Mouse (Mus musculus) midbrain, embryonic 12.5 days (tissue): ENCODE measurements around the gene Pphln1. TPM values are rescaled to one million over a fixed set of nuclear protein-coding genes. Genes with fewer than 3 reads are reported as not detected.

ENCODE experiments used
- ATAC-seq: fragments of 200-750 bp; cut with Nextera tagmentation; 2 replicates; pipeline ENCODE4 v1.8.0; 2017; ENCODE audit warnings: low read depth, moderate TSS enrichment, moderate library complexity; ENCODE audit not compliant: low FRiP score
- H3K27ac ChIP-seq: fragments of 300-500 bp; sonication (generic); replicated peaks from 2 replicates; pipeline ENCODE4 v1.5.1; 2016; ENCODE audit warnings: mild to moderate bottlenecking
- H3K27me3 ChIP-seq: fragments of 300-500 bp; sonication (generic); 2 replicates; pipeline ENCODE4 v1.6.1; 2016; ENCODE audit warnings: mild to moderate bottlenecking
- H3K36me3 ChIP-seq: fragments of 300-500 bp; sonication (generic); 2 replicates; pipeline ENCODE4 v1.6.1; 2016
- H3K4me1 ChIP-seq: fragments of 300-500 bp; sonication (generic); 2 replicates; pipeline ENCODE4 v1.6.1; 2016
- H3K4me2 ChIP-seq: fragments of 300-500 bp; sonication (generic); replicated peaks from 2 replicates; pipeline ENCODE4 v1.6.1; 2016; ENCODE audit warnings: mild to moderate bottlenecking, moderate library complexity
- H3K4me3 ChIP-seq: fragments of 300-500 bp; sonication (generic); 2 replicates; pipeline ENCODE4 v1.5.1; 2016; ENCODE audit warnings: mild to moderate bottlenecking
- H3K9ac ChIP-seq: fragments of 300-500 bp; sonication (generic); replicated peaks from 2 replicates; pipeline ENCODE4 v1.6.1; 2016; ENCODE audit warnings: mild to moderate bottlenecking, moderate library complexity
- H3K9me3 ChIP-seq: fragments of 300-500 bp; sonication (generic); 2 replicates; pipeline ENCODE4 v1.6.1; 2016; ENCODE audit warnings: mild to moderate bottlenecking
- WGBS: fragments of 180-500 bp; shearing (Covaris S2); methylation state at CpG from one replicate; pipeline ENCODE4 v1.1.7; 2016; 5-methylcytosine and 5-hydroxymethylcytosine counted together
- polyA plus RNA-seq: library from polyadenylated mRNA; unstranded; fragments of >200 nt; fragmentation: Nextera tagmentation; extraction: Ambion mirVana; gene quantifications from 2 replicates; pipeline ENCODE4 v1.2.1, GENCODE M21; 2016

The Pphln1 gene
- polyA plus RNA-seq, 1 experiment from 2014 or later: 87.5 TPM

DNA sequence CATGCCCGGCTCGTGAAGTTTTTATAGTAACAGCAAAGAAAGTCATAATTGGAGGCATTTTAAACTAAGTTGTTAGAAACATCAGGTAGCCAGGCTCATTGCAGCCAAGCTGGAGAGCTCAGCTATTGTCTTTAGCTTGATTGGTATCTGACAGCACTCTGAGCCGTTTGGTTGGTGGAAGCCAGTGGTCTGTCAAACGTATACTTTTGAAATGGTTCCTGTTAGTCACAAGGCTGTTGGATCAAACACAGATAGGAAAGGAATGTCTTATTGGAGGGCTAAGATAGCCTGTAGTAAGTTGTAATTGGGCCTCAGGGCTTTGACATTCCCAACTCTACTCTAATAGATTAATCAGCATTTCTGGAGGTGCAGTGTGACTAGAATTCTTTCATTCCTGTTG, 3.3 kb downstream of the Pphln1 start:
- Histone ChIP-seq H3K9me3 (no peaks in the 10 kb centered on the region), H3K4me2 (no peak overlapping the region), H3K27me3 (no peaks in the 10 kb centered on the region), H3K36me3 (0 out of 2 replicates have a peak, but pooled peaks cover under 1% of the 10 kb centered on the region), H3K4me3 (no peak overlapping the region), H3K27ac (no peak overlapping the region), H3K9ac (no peak overlapping the region), H3K4me1 (peaks cover 29% of the 10 kb centered on the region)
- WGBS: 86% methylated on average over 4 of the region's 4 CpGs
- no peak for ATAC-seq

DNA sequence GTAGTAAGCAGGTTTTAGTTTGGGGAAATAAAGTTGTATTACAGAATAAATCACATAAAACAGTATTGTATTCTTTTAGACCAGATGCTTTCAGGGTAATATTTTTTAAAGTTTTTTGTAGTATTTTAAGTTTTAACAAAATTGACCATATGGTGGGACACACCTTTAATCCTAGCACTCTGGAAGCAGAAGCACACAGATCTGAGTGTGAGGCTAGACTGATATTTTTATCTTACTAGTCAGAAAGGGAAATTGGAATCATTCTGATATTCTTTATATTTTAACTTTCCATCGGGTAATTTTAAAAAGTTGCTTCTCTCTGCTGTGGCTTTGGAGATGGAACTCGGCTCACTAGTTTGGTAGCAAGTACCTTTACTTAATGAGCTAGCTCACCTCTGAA, 4.6 kb downstream of the Pphln1 start:
- WGBS: 92% methylated on average over 2 of the region's 2 CpGs
- H3K27me3 ChIP-seq: no peaks in the 10 kb centered on the region
- H3K9ac ChIP-seq: no peak overlapping the region
- ATAC-seq: no peak
- H3K36me3 ChIP-seq: 0 out of 2 replicates have a peak, but pooled peaks cover 3% of the 10 kb centered on the region
- no peaks in the 10 kb centered on the region for H3K9me3 ChIP-seq
- no peak overlapping the region for H3K27ac ChIP-seq
- peaks cover 20% of the 10 kb centered on the region for H3K4me1 ChIP-seq
- H3K4me2 ChIP-seq: no peak overlapping the region
- H3K4me3 ChIP-seq: no peak overlapping the region

DNA sequence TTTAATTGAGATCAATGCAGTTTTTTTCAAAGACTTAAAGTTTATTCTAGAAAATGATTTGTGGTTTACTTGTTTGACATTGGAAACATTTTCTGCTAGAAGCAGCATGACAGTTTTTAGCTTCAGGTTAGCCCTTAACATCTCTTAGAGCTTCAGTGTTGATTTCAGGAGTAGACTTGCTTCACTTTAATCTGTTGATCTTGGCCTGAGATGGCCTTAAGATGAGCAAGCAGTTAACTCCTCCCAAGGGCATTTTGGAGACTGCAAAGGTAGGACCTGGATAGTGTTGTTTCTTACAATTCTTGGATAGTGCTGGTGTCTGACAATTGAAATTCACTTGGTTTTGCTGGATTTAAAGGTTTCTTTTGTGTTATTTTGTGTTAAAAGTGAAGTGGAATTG, 6.7 kb downstream of the Pphln1 start:
- no peak overlapping the region for H3K4me2 ChIP-seq
- no peak overlapping the region for H3K27ac ChIP-seq
- peaks cover 10% of the 10 kb centered on the region for H3K4me1 ChIP-seq
- no peak overlapping the region for H3K4me3 ChIP-seq
- no peaks in the 10 kb centered on the region for H3K9me3 ChIP-seq
- H3K27me3 ChIP-seq: no peaks in the 10 kb centered on the region
- H3K36me3 ChIP-seq: peaks cover 10% of the 10 kb centered on the region; the same call in 1 of the 2 replicates
- no peak for ATAC-seq
- H3K9ac ChIP-seq: no peak overlapping the region

DNA sequence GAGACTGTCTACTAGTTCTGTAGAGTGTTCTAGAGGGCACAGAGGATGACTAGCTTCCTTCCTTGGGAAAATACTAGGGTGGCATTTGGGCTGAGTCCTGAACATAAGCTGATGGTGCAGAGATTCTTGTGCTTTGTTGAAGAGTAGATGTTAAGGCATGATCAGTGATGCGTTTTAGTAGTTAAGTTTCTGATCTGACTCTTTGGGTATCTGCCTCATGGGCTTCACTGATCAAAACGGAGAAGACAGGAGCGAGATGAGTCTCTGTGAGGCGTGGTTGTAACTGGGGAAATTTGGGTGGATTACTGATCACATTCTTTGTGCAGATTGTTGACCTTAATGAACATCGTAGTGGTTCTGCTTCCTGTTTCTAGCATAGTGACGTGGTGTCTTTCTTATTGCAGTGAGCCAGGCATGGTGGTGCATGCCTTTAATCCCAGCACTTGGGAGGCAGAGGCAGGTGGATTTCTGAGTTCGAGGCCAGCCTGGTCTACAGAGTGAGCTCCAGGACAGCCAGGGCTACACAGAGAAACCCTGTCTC, 7.4 kb downstream of the Pphln1 start:
- no peaks in the 10 kb centered on the region for H3K9me3 ChIP-seq
- no peak overlapping the region for H3K27ac ChIP-seq
- H3K27me3 ChIP-seq: no peaks in the 10 kb centered on the region
- H3K4me2 ChIP-seq: no peak overlapping the region
- no peak overlapping the region for H3K9ac ChIP-seq
- no peak for ATAC-seq
- peaks cover 10% of the 10 kb centered on the region; the same call in 1 of the 2 replicates for H3K36me3 ChIP-seq
- H3K4me3 ChIP-seq: no peak overlapping the region
- H3K4me1 ChIP-seq: peaks cover 6% of the 10 kb centered on the region; the same call in 1 of the 2 replicates
- WGBS: 95% methylated on average over 7 of the region's 7 CpGs

DNA sequence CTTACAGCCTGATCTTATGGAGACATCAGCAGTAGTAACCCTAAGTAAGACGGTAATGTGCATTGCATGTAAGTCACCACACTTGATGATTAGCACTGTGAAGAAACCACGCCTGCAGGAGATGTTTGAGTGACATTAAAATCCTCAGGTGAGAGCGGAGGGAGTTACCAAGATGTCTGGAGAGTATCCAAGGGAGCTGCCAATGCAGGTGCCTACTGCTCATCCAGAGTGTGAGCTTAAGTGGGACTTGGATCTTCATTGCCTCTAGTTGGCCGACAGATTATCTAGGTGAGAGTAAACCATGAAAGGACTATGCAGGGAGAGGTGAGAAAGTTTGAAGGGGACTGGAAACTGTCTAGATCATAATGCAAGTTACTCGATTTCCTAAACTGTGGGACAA, 8.3 kb downstream of the Pphln1 start:
- Histone ChIP-seq H3K27me3 (no peaks in the 10 kb centered on the region), H3K27ac (no peak overlapping the region), H3K4me2 (no peak overlapping the region), H3K4me3 (no peak overlapping the region), H3K4me1 (peaks cover 3% of the 10 kb centered on the region; the same call in 1 of the 2 replicates), H3K9me3 (no peaks in the 10 kb centered on the region), H3K36me3 (peaks cover 16% of the 10 kb centered on the region; the same call in 1 of the 2 replicates), H3K9ac (no peak overlapping the region)
- WGBS: 95% methylated on average over 5 of the region's 5 CpGs
- ATAC-seq: no peak

DNA sequence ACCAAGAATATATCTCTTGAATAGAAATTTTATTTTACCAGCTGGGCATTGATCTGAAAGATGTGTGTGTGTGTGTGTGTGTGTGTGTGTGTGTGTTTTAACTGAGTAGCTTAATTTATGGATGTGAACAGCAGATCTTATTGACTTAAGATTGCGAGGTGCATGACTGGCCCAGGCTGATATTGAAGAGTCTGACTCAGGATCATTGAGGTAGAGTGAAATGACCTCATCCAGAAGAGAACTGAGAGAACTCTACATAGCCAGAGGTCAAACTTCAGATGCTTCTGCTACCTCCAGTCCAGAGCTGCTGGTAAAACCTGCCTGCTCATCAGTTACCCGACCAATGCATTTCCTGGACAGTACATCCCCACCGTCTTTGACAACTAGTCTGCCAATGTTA, 14.3 kb downstream of the Pphln1 start:
- Histone ChIP-seq H3K27me3 (no peaks in the 10 kb centered on the region), H3K9me3 (no peaks in the 10 kb centered on the region), H3K4me1 (no peaks in the 10 kb centered on the region), H3K9ac (no peak overlapping the region), H3K27ac (no peak overlapping the region), H3K4me2 (no peak overlapping the region), H3K4me3 (no peak overlapping the region), H3K36me3 (peaks cover 26% of the 10 kb centered on the region)
- ATAC-seq: no peak
- WGBS: 96% methylated on average over 3 of the region's 3 CpGs

DNA sequence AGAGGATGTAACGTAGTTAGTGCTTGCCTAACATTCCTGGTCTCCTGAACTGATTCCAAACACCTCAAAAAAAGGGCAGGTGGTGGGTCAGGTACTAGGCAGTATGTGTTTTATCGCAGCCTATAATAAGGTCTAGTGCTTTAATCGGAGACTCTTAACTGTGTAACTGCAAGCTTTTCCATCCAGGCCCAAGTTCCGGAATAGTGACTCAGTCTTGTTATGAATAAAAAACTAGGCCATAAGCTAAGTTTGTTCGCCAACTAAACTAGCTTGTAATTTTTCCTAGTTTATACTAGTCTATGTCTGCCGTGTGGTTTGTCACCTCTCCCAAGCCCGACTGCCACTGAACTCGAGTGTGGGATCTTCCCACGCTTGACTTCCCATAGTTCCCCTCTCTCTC, 16.3 kb downstream of the Pphln1 start:
- Histone ChIP-seq H3K27me3 (no peaks in the 10 kb centered on the region), H3K9me3 (no peaks in the 10 kb centered on the region), H3K4me1 (no peaks in the 10 kb centered on the region), H3K9ac (no peak overlapping the region), H3K27ac (no peak overlapping the region), H3K4me3 (no peak overlapping the region), H3K36me3 (peaks cover 19% of the 10 kb centered on the region), H3K4me2 (no peak overlapping the region)
- WGBS: 93% methylated on average over 9 of the region's 9 CpGs
- ATAC-seq: no peak

DNA sequence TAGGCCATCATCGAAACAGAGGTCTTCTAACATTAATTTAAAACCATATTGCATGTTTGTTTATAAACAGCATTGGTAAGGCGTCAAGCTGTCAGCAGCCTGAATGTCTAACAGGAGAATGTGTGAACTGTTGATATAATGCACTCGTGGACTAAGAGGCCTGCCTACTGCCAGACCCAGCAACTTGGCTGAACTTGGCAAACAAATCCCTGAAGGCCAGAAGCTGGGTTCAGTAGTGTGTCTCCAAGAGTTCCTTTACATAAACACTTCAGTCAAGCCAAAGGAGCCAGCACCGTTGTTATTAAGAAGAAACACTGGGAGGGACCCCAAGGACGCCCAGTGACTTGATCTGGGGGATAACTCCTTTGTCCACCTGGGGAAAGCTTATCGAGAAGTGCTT, 18.1 kb downstream of the Pphln1 start:
- no peak overlapping the region for H3K4me3 ChIP-seq
- H3K4me2 ChIP-seq: no peak overlapping the region
- H3K9ac ChIP-seq: no peak overlapping the region
- H3K27ac ChIP-seq: no peak overlapping the region
- no peaks in the 10 kb centered on the region for H3K27me3 ChIP-seq
- no peak for ATAC-seq
- H3K36me3 ChIP-seq: peaks cover 26% of the 10 kb centered on the region
- H3K9me3 ChIP-seq: no peaks in the 10 kb centered on the region
- 91% methylated on average over 6 of the region's 6 CpGs for WGBS
- H3K4me1 ChIP-seq: no peaks in the 10 kb centered on the region

DNA sequence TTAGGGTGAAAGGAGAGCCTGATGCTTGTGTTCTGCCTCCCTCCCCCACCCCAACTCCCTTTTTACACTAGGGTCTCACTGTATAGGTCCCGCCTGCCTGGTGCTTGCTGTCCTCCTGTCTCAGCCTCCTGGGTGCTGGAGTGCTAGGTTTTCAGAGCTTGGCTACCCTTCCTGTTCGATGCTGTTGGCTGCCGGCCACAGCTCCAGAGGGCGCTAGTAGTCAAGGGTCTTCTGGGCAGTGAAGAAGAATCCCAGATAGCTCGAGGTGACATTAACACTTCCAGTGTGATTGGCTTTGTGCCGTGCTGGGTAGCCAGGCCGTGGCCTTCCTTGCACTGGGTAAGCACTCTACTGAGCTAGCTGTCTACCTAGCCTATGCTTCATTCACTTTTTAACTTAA, 22.4 kb downstream of the Pphln1 start:
- Histone ChIP-seq H3K9ac (no peak overlapping the region), H3K27ac (no peak overlapping the region), H3K4me2 (no peak overlapping the region), H3K27me3 (no peaks in the 10 kb centered on the region), H3K4me1 (no peaks in the 10 kb centered on the region), H3K9me3 (no peaks in the 10 kb centered on the region), H3K4me3 (no peak overlapping the region), H3K36me3 (peaks cover 31% of the 10 kb centered on the region; the same call in 1 of the 2 replicates)
- ATAC-seq: no peak
- WGBS: 93% methylated on average over 7 of the region's 7 CpGs

DNA sequence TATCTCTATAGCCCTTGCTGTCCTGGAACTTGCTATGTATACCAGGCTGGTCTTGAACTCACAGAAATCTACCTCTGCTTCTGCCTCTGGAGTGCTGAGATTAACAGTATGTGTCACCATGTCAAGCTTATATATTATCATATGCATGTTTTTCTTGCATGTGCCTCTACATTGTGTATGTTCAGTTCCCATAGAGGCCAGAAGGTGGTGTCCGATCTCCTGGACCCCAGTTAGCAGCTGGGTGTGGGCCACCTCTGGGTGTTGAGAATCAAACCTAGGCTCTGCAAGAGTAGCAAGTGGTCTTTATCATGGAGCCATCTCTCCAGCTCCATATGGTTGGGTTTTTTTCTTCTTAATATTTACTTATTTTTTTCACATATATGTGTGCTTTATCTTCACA, 24.4 kb downstream of the Pphln1 start:
- WGBS: 100% methylated on average over 1 of the region's 1 CpGs
- no peak overlapping the region for H3K4me3 ChIP-seq
- no peak overlapping the region for H3K9ac ChIP-seq
- H3K36me3 ChIP-seq: peaks cover 34% of the 10 kb centered on the region; the same call in 1 of the 2 replicates
- no peaks in the 10 kb centered on the region for H3K27me3 ChIP-seq
- no peak for ATAC-seq
- H3K27ac ChIP-seq: no peak overlapping the region
- H3K4me1 ChIP-seq: no peaks in the 10 kb centered on the region
- H3K4me2 ChIP-seq: no peak overlapping the region
- no peaks in the 10 kb centered on the region for H3K9me3 ChIP-seq

DNA sequence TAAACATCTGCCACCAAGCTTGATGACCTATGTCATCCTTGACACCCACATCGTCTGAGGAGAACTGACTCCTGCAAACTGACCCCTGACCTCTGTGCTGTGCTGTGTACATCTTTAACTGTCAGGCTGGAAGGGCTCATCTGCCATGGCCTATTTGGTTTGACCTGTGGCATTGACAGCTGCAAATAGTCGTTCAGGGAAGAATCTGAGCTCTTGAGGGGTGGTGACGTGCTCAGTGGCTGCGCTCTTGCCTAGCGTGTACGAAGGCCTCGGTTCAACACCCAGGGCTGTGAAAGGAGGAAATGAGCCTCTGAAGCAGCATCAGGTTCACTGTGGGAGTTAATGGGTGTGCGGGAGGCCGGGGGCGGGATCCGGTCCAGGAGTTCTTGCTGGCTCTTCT, 35.7 kb downstream of the Pphln1 start:
- Histone ChIP-seq H3K27ac (no peak overlapping the region), H3K4me3 (no peak overlapping the region), H3K4me2 (no peak overlapping the region), H3K36me3 (no peaks in the 10 kb centered on the region; the same call in 1 of the 2 replicates), H3K4me1 (0 out of 2 replicates have a peak, but pooled peaks cover 4% of the 10 kb centered on the region), H3K9me3 (no peaks in the 10 kb centered on the region), H3K27me3 (no peaks in the 10 kb centered on the region), H3K9ac (no peak overlapping the region)
- WGBS: 76% methylated on average over 11 of the region's 11 CpGs
- ATAC-seq: no peak

DNA sequence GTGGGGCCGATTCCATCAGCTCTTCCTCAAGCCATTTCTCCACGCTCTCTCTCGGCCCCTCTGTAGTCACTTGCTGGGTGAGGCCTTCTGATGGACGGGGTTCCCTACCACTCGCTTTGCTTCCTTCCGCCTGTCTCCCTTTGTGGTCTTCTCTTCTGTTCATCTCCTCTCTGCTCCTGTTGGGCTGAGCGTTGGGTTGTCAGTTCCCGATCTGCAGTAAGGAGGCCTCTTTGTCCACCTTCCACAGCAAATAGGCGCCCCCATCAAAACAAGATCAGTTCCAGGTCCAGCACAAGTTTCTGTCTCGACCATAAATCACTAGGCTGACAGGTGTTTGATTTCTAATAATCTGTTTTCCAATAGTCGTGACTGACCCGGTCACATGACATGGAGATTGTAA, 37.8 kb downstream of the Pphln1 start:
- Histone ChIP-seq H3K4me1 (0 out of 2 replicates have a peak, but pooled peaks cover 4% of the 10 kb centered on the region), H3K4me2 (no peak overlapping the region), H3K36me3 (0 out of 2 replicates have a peak, but pooled peaks cover 2% of the 10 kb centered on the region), H3K9me3 (no peaks in the 10 kb centered on the region), H3K4me3 (no peak overlapping the region), H3K27ac (no peak overlapping the region), H3K27me3 (no peaks in the 10 kb centered on the region), H3K9ac (no peak overlapping the region)
- WGBS: 94% methylated on average over 12 of the region's 12 CpGs
- no peak for ATAC-seq

DNA sequence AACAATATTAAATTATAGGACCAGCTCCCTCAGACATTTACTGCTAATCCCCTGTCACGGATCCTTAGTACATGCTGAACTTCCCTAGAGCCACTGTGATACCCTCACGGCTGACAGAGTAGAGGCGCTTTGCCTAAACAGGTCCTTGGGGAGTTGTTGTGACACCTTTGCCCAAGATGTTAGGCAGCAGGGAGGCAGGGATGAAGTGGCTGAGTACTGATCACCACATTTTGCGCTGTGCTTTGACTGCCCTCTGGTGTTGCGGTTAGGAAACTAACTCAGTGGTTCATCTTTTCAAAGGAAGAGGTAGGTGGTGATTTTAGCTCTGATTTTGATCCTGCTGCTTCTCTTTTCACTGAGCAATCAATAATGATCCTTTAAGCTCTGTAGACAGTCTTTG, 40.5 kb downstream of the Pphln1 start:
- H3K36me3 ChIP-seq: peaks cover 29% of the 10 kb centered on the region
- H3K27ac ChIP-seq: no peak overlapping the region
- no peak overlapping the region for H3K4me2 ChIP-seq
- no peak overlapping the region for H3K9ac ChIP-seq
- no peaks in the 10 kb centered on the region for H3K27me3 ChIP-seq
- ATAC-seq: no peak
- no peaks in the 10 kb centered on the region for H3K9me3 ChIP-seq
- no peak overlapping the region for H3K4me3 ChIP-seq
- 0 out of 2 replicates have a peak, but pooled peaks cover 4% of the 10 kb centered on the region for H3K4me1 ChIP-seq
- 43% methylated on average over 5 of the region's 5 CpGs for WGBS
